Mouse (Mus musculus) E14TG2a.4 (cell line): ENCODE measurements at regions not wholly inside any gene's neighbourhood (a gene's known extent, or its start where the extent isn't known, plus 50 kb on each side); places are given as distances from the start of the nearest gene placed in this dataset.

Experiments
- CTCF ChIP-seq: conservative IDR thresholded peaks from 2 replicates; pipeline ENCODE4 v1.5.1; 2014; ENCODE audit warnings: low read length
- NANOG ChIP-seq: IDR thresholded peaks from 2 replicates; pipeline ENCODE4 v1.6.1; 2014; ENCODE audit warnings: borderline replicate concordance, low read length, mixed read lengths

DNA sequence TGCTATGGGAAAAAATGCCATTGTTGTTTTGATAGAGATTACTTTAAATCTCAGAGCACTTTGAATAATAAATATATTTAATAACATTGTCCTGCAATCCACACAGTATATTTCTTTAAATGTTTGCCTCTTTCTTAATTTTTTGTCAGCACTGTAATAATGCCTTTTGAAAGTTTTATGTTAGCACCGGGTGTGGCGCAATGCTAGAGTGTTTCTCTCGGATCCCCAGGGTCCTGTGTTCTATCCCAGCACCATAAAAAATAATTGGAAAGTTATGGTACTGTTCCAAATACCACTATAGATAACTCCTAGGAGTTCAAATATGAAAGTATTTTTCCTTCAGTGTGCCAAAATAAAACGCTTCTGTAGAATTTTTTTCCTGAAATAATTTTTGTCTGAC is 147.6 kb downstream of the Fbxo4 start:
- TF ChIP-seq CTCF, result no peak
- no peak for TF ChIP-seq NANOG
